Mouse (Mus musculus) cortical plate, adult 2 months (tissue): Measurements from ENCODE around the gene Ky.

Experiments used
- CTCF ChIP-seq: fragments of 200-500 bp; IDR thresholded peaks from 2 replicates; pipeline ENCODE4 v1.5.1; 2011; ENCODE audit warnings: mild to moderate bottlenecking, control low read depth, low read length; ENCODE audit not compliant: insufficient read depth; ENCODE audit errors: extremely low read depth
- POLR2A ChIP-seq: fragments of 200-500 bp; IDR thresholded peaks from 2 replicates; pipeline ENCODE4 v1.6.1; 2011; ENCODE audit warnings: mild to moderate bottlenecking, low read length, control low read depth; ENCODE audit not compliant: insufficient read depth; ENCODE audit errors: extremely low read depth

DNA sequence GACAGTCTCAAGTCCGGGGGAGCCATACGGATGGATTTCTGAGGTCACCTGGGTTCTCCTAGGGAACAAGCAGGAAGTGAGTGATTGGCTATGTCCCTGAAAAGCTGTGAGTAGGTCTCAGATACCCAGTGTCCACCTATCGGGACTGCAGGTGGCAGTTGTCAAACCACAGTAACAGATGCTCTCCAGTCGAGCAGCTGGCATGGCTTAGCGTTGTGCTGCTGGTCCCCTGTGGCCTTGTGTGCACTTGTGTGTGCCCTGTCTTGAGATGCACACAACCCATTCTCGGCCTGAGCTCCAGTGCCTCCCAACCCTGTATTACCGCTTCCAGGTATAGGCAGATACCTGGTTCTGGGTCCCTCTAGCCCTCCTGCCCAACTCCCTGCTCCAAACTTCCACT is 23.0 kb downstream of the Ky start:
- TF ChIP-seq POLR2A, result no peak
- TF ChIP-seq CTCF, result no peak
